Comparison of ENCODE assay signal across 1 mouse cellular context in the genomic region with DNA sequence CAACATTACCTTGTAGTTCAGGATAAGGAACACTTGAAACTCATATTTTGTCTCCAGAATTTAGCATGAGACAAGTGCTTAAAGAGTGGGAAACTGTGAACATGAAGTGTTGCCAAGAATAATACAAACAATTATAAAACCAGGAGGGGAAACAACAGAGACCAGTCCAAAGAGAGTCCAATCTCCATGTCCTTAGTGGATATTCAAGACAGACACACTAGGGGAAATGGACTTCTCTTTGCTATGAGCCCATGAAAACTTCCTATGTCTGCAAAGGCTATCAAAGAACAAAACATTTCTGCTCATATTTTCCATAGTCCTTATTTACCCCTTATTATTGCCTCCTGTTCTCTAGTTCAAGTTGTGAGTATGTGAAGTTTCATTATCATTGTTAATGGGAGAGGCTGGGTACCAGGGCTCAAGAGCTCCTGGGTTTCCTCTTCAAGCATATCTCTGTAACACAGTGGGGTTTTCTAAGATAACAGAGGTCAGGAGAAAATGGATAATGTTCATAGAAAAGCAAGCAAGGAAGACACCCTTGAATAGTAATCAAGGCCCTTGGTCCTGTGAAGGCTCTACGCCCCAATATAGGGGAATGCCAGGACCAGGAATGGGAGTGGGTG.
TF ChIP-seq lines count a peak whose summit lies in the region.

No protein-coding gene starts in this region.

TF ChIP-seq in MEL, 35 proteins besides CTCF, POLR2A, EP300 and RAD21 (continued from another document):
- TF ChIP-seq TCF12 (IDR thresholded peaks at IDR 0.05; ENCODE audit: low read depth, low read length) (peak; percentile 96), TAL1 (IDR thresholded peaks at IDR 0.05; ENCODE audit: low read length) (peak; percentile 79), ZKSCAN1 (IDR thresholded peaks at IDR 0.05; ENCODE audit: low read depth, low read length) (no peak), POLR2AphosphoS5 (IDR thresholded peaks at IDR 0.05; ENCODE audit: borderline replicate concordance, low read depth, low read length) (no peak), GABPA (IDR thresholded peaks at IDR 0.05; ENCODE audit: low read depth, low read length) (no peak), CHD2 (IDR thresholded peaks at IDR 0.05; ENCODE audit: low read length) (no peak; the same call in 1 of the 2 replicates), MYB (IDR thresholded peaks at IDR 0.05; ENCODE audit: low read depth, low read length) (peak; percentile 56; the same call in 1 of the 2 replicates), USF1 (IDR thresholded peaks at IDR 0.05; ENCODE audit: low read depth, low read length) (no peak), RCOR1 (IDR thresholded peaks at IDR 0.05; ENCODE audit: low read depth, low read length) (peak; percentile 81), KAT2A (conservative IDR thresholded peaks at IDR 0.05; ENCODE audit: low read depth, low read length) (no peak), JUND (IDR thresholded peaks at IDR 0.05; ENCODE audit: low read depth, low read length) (no peak), E2F4 (IDR thresholded peaks at IDR 0.05; ENCODE audit: borderline replicate concordance, low read depth, low read length) (no peak), MYC (IDR thresholded peaks at IDR 0.05; ENCODE audit: low read depth, low read length) (no peak), MAFK (IDR thresholded peaks at IDR 0.05; ENCODE audit: borderline replicate concordance, low read depth, low read length) (peak; percentile 69; the same call in 1 of the 2 replicates), HCFC1 (IDR thresholded peaks at IDR 0.05; ENCODE audit: low read depth, low read length) (0 out of 2 replicates have a peak, but pooled peaks have one; percentile 26), ETS1 (IDR thresholded peaks at IDR 0.05; ENCODE audit: low read depth, low read length) (peak; percentile 87), GATA1 (IDR thresholded peaks at IDR 0.05; ENCODE audit: low read depth, low read length) (peak; percentile 96), ZMIZ1 (IDR thresholded peaks at IDR 0.05; ENCODE audit: low read depth, low read length) (no peak), CHD1 (IDR thresholded peaks at IDR 0.05; ENCODE audit: low read depth, low read length) (no peak; the same call in 1 of the 2 replicates), MAX (IDR thresholded peaks at IDR 0.05; ENCODE audit: low read length) (no peak), MAZ (IDR thresholded peaks at IDR 0.05; ENCODE audit: low read depth, low read length) (peak; percentile 78; the same call in 1 of the 2 replicates), ZNF384 (IDR thresholded peaks at IDR 0.05; ENCODE audit: low read depth, low read length) (peak; percentile 39; the same call in 1 of the 2 replicates), MXI1 (IDR thresholded peaks at IDR 0.05; ENCODE audit: low read depth, low read length) (0 out of 2 replicates have a peak, but pooled peaks have one; percentile 27), SIN3A (IDR thresholded peaks at IDR 0.05; ENCODE audit: low read length) (peak; percentile 72; the same call in 1 of the 2 replicates), USF2 (IDR thresholded peaks at IDR 0.05; ENCODE audit: borderline replicate concordance in 1 of 2, insufficient read depth in 1 of 2, low read depth in 1 of 2, low read length in 2 of 2) (no peak), SMC3 (IDR thresholded peaks at IDR 0.05; ENCODE audit: low read depth, low read length) (no peak), NRF1 (IDR thresholded peaks at IDR 0.05; ENCODE audit: insufficient read depth, low read depth, low read length, poor library complexity, severe bottlenecking) (no peak), POLR2AphosphoS2 (IDR thresholded peaks at IDR 0.05; ENCODE audit: low read length) (no peak), NELFE (IDR thresholded peaks at IDR 0.05; ENCODE audit: low read depth, low read length) (no peak), UBTF (IDR thresholded peaks at IDR 0.05; ENCODE audit: borderline replicate concordance, insufficient read depth, low read depth, low read length) (no peak), ELF1 (IDR thresholded peaks at IDR 0.05; ENCODE audit: low read depth, low read length) (no peak), MEF2A (IDR thresholded peaks at IDR 0.05; ENCODE audit: extremely low read depth, insufficient replicate concordance, low read depth, low read length, poor library complexity, severe bottlenecking) (peak; percentile 40; the same call in 1 of the 2 replicates), ZC3H11A (IDR thresholded peaks at IDR 0.05; ENCODE audit: low read depth, low read length) (no peak)
